Mouse (Mus musculus): ENCODE measurements around the gene Hist1h2bc. TPM values are rescaled to one million over a fixed set of nuclear protein-coding genes. Genes with fewer than 3 reads are reported as not detected.
A peak's percentile ranks its signal among the peaks of the same experiment; 100 is the strongest.

The Hist1h2bc gene
- total RNA-seq, 2 experiments from 2014 or later: 42.6 to 253 TPM

GRCm38 (mm10) chr13:23730479-23730878 lies 46.5 kb downstream of the Hist1h2bc start:
- no peak for ATAC-seq (ENCODE audit: poor library complexity, severe bottlenecking)

- ATAC-seq (ENCODE audit: poor library complexity, severe bottlenecking): peak; percentile 80
Observed at GRCm38 (mm10) chr13:23732156-23732804, 48.3 kb downstream of the Hist1h2bc start.

- ATAC-seq (ENCODE audit: poor library complexity, severe bottlenecking): no peak
Observed at GRCm38 (mm10) chr13:23737091-23737490, 53.1 kb downstream of the Hist1h2bc start.

GRCm38 (mm10) chr13:23738041-23738440 lies 54.0 kb downstream of the Hist1h2bc start:
- ATAC-seq (ENCODE audit: poor library complexity, severe bottlenecking): no peak

- peak; percentile 71 for ATAC-seq (ENCODE audit: poor library complexity, severe bottlenecking)
Observed at GRCm38 (mm10) chr13:23738677-23739068, 54.7 kb downstream of the Hist1h2bc start, which contains the start of gene Hist1h1c. Gene Hist1h1c, plus strand, starts transcription at chr13:23738808.

- ATAC-seq (ENCODE audit: poor library complexity, severe bottlenecking): peak; percentile 65
Observed at GRCm38 (mm10) chr13:23739069-23739921, 55.3 kb downstream of the Hist1h2bc start.

- peak; percentile 34 for ATAC-seq (ENCODE audit: poor library complexity, severe bottlenecking)
Observed at GRCm38 (mm10) chr13:23739922-23740252, 55.9 kb downstream of the Hist1h2bc start.

- ATAC-seq (ENCODE audit: poor library complexity, severe bottlenecking): no peak
Observed at GRCm38 (mm10) chr13:23740256-23740840, 56.3 kb downstream of the Hist1h2bc start.

- no peak for ATAC-seq (ENCODE audit: poor library complexity, severe bottlenecking)
Observed at GRCm38 (mm10) chr13:23740910-23741309, 56.9 kb downstream of the Hist1h2bc start.

- no peak for ATAC-seq (ENCODE audit: poor library complexity, severe bottlenecking)
Observed at GRCm38 (mm10) chr13:23742007-23742406, 58.0 kb downstream of the Hist1h2bc start.

Other genes starting within 250 kb of the Hist1h2bc start
Only the 30 nearest of the 37 such genes appear.
- gene Hist1h2af, start 150.3 kb upstream of the Hist1h2bc start, total RNA-seq (2015): 61.9 and 91.1 TPM in 2 replicates
- 1,786 and 1,821 TPM in 2 replicates for gene Hist1h2af, start 150.3 kb upstream of the Hist1h2bc start, total RNA-seq (2017)
- gene Hist1h3g, start 148.8 kb upstream of the Hist1h2bc start, total RNA-seq (2015): 225 and 241 TPM in 2 replicates
- 441 and 668 TPM in 2 replicates for gene Hist1h3g, start 148.8 kb upstream of the Hist1h2bc start, total RNA-seq (2017)
- 32.3 and 36.5 TPM in 2 replicates for gene Hist1h2bh, start 140.8 kb upstream of the Hist1h2bc start, total RNA-seq (2015)
- gene Hist1h2bh, start 140.8 kb upstream of the Hist1h2bc start, total RNA-seq (2017): 143 and 176 TPM in 2 replicates
- gene Hist1h3f, start 140.1 kb upstream of the Hist1h2bc start, total RNA-seq (2015): 43.8 and 48.7 TPM in 2 replicates
- gene Hist1h3f, start 140.1 kb upstream of the Hist1h2bc start, total RNA-seq (2017): 145 and 146 TPM in 2 replicates
- gene Hist1h4f, start 132.6 kb upstream of the Hist1h2bc start, total RNA-seq (2015): 110 and 116 TPM in 2 replicates
- gene Hist1h4f, start 132.6 kb upstream of the Hist1h2bc start, total RNA-seq (2017): 2,488 and 3,291 TPM in 2 replicates
- gene Hist1h1d, start 130.9 kb upstream of the Hist1h2bc start, total RNA-seq (2015): 16.7 and 17.0 TPM in 2 replicates
- 182 and 184 TPM in 2 replicates for gene Hist1h1d, start 130.9 kb upstream of the Hist1h2bc start, total RNA-seq (2017)
- 101 and 161 TPM in 2 replicates for gene Hist1h3e, start 121.8 kb upstream of the Hist1h2bc start, total RNA-seq (2015)
- gene Hist1h3e, start 121.8 kb upstream of the Hist1h2bc start, total RNA-seq (2017): 295 and 358 TPM in 2 replicates
- gene Hist1h2ae, start 113.0 kb upstream of the Hist1h2bc start, total RNA-seq (2015): 8.8 and 9.0 TPM in 2 replicates
- gene Hist1h2ae, start 113.0 kb upstream of the Hist1h2bc start, total RNA-seq (2017): 272 and 274 TPM in 2 replicates
- gene Hist1h2bg, start 112.8 kb upstream of the Hist1h2bc start, total RNA-seq (2015): 325 and 384 TPM in 2 replicates
- 1,715 and 1,721 TPM in 2 replicates for gene Hist1h2bg, start 112.8 kb upstream of the Hist1h2bc start, total RNA-seq (2017)
- 449 and 490 TPM in 2 replicates for gene Hist1h2bf, start 110.0 kb upstream of the Hist1h2bc start, total RNA-seq (2015)
- gene Hist1h2bf, start 110.0 kb upstream of the Hist1h2bc start, total RNA-seq (2017): 736 and 744 TPM in 2 replicates
- 3.2 and 3.6 TPM in 2 replicates for gene Hist1h2ad, start 109.8 kb upstream of the Hist1h2bc start, total RNA-seq (2015)
- 93.7 and 99.2 TPM in 2 replicates for gene Hist1h2ad, start 109.8 kb upstream of the Hist1h2bc start, total RNA-seq (2017)
- 150 and 159 TPM in 2 replicates for gene Hist1h3d, start 108.4 kb upstream of the Hist1h2bc start, total RNA-seq (2015)
- gene Hist1h3d, start 108.4 kb upstream of the Hist1h2bc start, total RNA-seq (2017): 86.3 and 96.3 TPM in 2 replicates
- gene Hist1h4d, start 102.6 kb upstream of the Hist1h2bc start, total RNA-seq (2015): 655 and 672 TPM in 2 replicates
- gene Hist1h4d, start 102.6 kb upstream of the Hist1h2bc start, total RNA-seq (2017): 1,182 and 1,443 TPM in 2 replicates
- gene Hist1h2be, start 63.1 kb upstream of the Hist1h2bc start, total RNA-seq (2015): 15.1 and 16.4 TPM in 2 replicates
- 110 and 115 TPM in 2 replicates for gene Hist1h2be, start 63.1 kb upstream of the Hist1h2bc start, total RNA-seq (2017)
- 408 and 475 TPM in 2 replicates for gene Hist1h1e, start 61.6 kb upstream of the Hist1h2bc start, total RNA-seq (2015)
- gene Hist1h1e, start 61.6 kb upstream of the Hist1h2bc start, total RNA-seq (2017): 457 and 467 TPM in 2 replicates
- 10.3 and 12.0 TPM in 2 replicates for gene Hist1h2ac, start 251 bp upstream of the Hist1h2bc start, total RNA-seq (2015)
- gene Hist1h2ac, start 251 bp upstream of the Hist1h2bc start, total RNA-seq (2017): 67.7 and 81.2 TPM in 2 replicates
- gene Hist1h1t, start 11.6 kb downstream of the Hist1h2bc start, total RNA-seq (2015): 0.94 TPM in 1 of 2 replicates, not detected in the other
- gene Hist1h1t, start 11.6 kb downstream of the Hist1h2bc start, total RNA-seq (2017): 2.7 and 5.3 TPM in 2 replicates
- 60.8 and 62.1 TPM in 2 replicates for gene Hist1h4c, start 14.3 kb downstream of the Hist1h2bc start, total RNA-seq (2015)
- gene Hist1h4c, start 14.3 kb downstream of the Hist1h2bc start, total RNA-seq (2017): 282 and 359 TPM in 2 replicates
- 12.3 and 17.1 TPM in 2 replicates for gene Hfe, start 26.7 kb downstream of the Hist1h2bc start, total RNA-seq (2015)
- gene Hfe, start 26.7 kb downstream of the Hist1h2bc start, total RNA-seq (2017): 7.6 and 8.5 TPM in 2 replicates
- gene Hist1h1c, start 54.6 kb downstream of the Hist1h2bc start, total RNA-seq (2015): 179 and 186 TPM in 2 replicates
- gene Hist1h1c, start 54.6 kb downstream of the Hist1h2bc start, total RNA-seq (2017): 1,288 and 1,327 TPM in 2 replicates
- 115 and 119 TPM in 2 replicates for gene Hist1h3c, start 61.4 kb downstream of the Hist1h2bc start, total RNA-seq (2015)
- 508 and 593 TPM in 2 replicates for gene Hist1h3c, start 61.4 kb downstream of the Hist1h2bc start, total RNA-seq (2017)
- gene Hist1h2bb, start 62.5 kb downstream of the Hist1h2bc start, total RNA-seq (2015): 264 and 296 TPM in 2 replicates
- gene Hist1h2bb, start 62.5 kb downstream of the Hist1h2bc start, total RNA-seq (2017): 5,681 and 7,839 TPM in 2 replicates
- 64.3 and 114 TPM in 2 replicates for gene Hist1h2ab, start 66.9 kb downstream of the Hist1h2bc start, total RNA-seq (2015)
- 3,821 and 4,666 TPM in 2 replicates for gene Hist1h2ab, start 66.9 kb downstream of the Hist1h2bc start, total RNA-seq (2017)
- gene Hist1h3b, start 68.1 kb downstream of the Hist1h2bc start, total RNA-seq (2015): 495 and 572 TPM in 2 replicates
- 546 and 613 TPM in 2 replicates for gene Hist1h3b, start 68.1 kb downstream of the Hist1h2bc start, total RNA-seq (2017)
- gene Hist1h4b, start 72.8 kb downstream of the Hist1h2bc start, total RNA-seq (2015): 64.8 and 95.3 TPM in 2 replicates
- gene Hist1h4b, start 72.8 kb downstream of the Hist1h2bc start, total RNA-seq (2017): 562 and 732 TPM in 2 replicates
- 58.1 TPM in 2 replicates for gene Hist1h4a, start 77.0 kb downstream of the Hist1h2bc start, total RNA-seq (2015)
- gene Hist1h4a, start 77.0 kb downstream of the Hist1h2bc start, total RNA-seq (2017): 540 and 548 TPM in 2 replicates
- gene Hist1h3a, start 78.2 kb downstream of the Hist1h2bc start, total RNA-seq (2015): 53.9 and 67.3 TPM in 2 replicates
- 527 and 571 TPM in 2 replicates for gene Hist1h3a, start 78.2 kb downstream of the Hist1h2bc start, total RNA-seq (2017)
- 117 and 119 TPM in 2 replicates for gene Hist1h1a, start 79.5 kb downstream of the Hist1h2bc start, total RNA-seq (2015)
- 1,654 and 1,862 TPM in 2 replicates for gene Hist1h1a, start 79.5 kb downstream of the Hist1h2bc start, total RNA-seq (2017)
- not detected in 2 replicates for gene Trim38, start 85.7 kb downstream of the Hist1h2bc start, total RNA-seq (2015)
- gene Trim38, start 85.7 kb downstream of the Hist1h2bc start, total RNA-seq (2017): not detected in 2 replicates
- not detected in 2 replicates for gene Slc17a2, start 122.8 kb downstream of the Hist1h2bc start, total RNA-seq (2015)
- gene Slc17a2, start 122.8 kb downstream of the Hist1h2bc start, total RNA-seq (2017): not detected in 2 replicates

Data from megakaryocyte, adult 5-6 weeks (primary cell).